Comparison of ENCODE assay signal across 18 mouse cellular contexts in the genomic region with DNA sequence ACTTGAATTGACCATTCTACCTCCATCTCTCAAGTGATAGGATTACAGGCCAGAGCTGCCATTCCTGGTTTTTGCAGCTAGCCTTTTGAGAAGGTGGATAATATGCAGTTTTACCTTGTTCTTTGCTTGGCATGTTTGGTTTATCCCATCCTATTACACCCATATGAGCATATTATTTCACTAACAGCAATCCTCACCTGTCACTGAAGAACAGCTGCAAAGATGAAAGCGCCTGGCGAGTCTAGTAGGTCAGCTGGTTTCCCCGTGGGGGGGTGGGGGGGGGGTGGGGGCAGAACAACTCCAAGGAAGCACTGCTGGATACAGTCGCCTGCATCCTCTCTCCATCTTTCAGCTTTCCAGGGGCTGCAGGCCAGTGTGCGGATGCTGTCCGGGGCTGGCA.
"Had no signal": no experiment of that assay in that cellular context is flagged by ENCODE, and none has a peak within 500 bp of the region (broad histone marks: within the 10 kb centered on the region; RNA-seq: fewer than 3 reads in every experiment).

No protein-coding gene starts in this region.

- H3K4me3 ChIP-seq: limb, embryonic 15.5 days; midbrain, embryonic 12.5 days; neural tube, embryonic 13.5 days had no signal

- H3K36me3 ChIP-seq: limb, embryonic 15.5 days; midbrain, embryonic 12.5 days; neural tube, embryonic 13.5 days had no signal

- H3K27ac ChIP-seq: limb, embryonic 15.5 days; liver, embryonic 14.5 days; midbrain, embryonic 12.5 days; neural tube, embryonic 13.5 days had no signal

- DNase-seq: kidney, adult 8-10 months; kidney, postnatal 14 days; kidney, postnatal 4 days; liver, postnatal 0 days; lung, embryonic 14.5 days; retina, postnatal 1 day; right cerebral cortex, postnatal 25 days; spleen, adult 18-20 months; thymus, adult 2 months; thymus, postnatal 14 days; thymus, postnatal 4 days had no signal

- H3K9me3 ChIP-seq: limb, embryonic 15.5 days; midbrain, embryonic 12.5 days; neural tube, embryonic 13.5 days had no signal

- H3K27me3 ChIP-seq: limb, embryonic 15.5 days; neural tube, embryonic 13.5 days had no signal

- H3K9ac ChIP-seq: limb, embryonic 15.5 days; liver, embryonic 14.5 days; liver, postnatal 0 days; lung, embryonic 14.5 days; midbrain, embryonic 12.5 days; neural tube, embryonic 13.5 days had no signal

- ATAC-seq: intestine, postnatal 0 days; liver, postnatal 0 days; lung, postnatal 0 days had no signal

- H3K4me2 ChIP-seq: limb, embryonic 15.5 days; liver, embryonic 11.5 days; lung, embryonic 14.5 days; midbrain, embryonic 12.5 days; neural tube, embryonic 13.5 days had no signal
